Mouse (Mus musculus) erythroblast, embryonic 14.5 days (primary cell): ENCODE results near the gene Osbpl7.

Source experiments
- GATA1 ChIP-seq: IDR thresholded peaks from 2 replicates; pipeline ENCODE4 v1.6.1; 2012; ENCODE audit warnings: low read length, inconsistent platforms, mixed read lengths
- TAL1 ChIP-seq: IDR thresholded peaks from 3 replicates; pipeline ENCODE4 v1.6.1; 2012; ENCODE audit warnings: low read length, inconsistent platforms, mixed read lengths

GRCm38 (mm10) chr11:97086365-97086764, 35.9 kb downstream of the Osbpl7 start:
- TF ChIP-seq TAL1: no peak
- no peak for TF ChIP-seq GATA1
